23 mouse cellular contexts compared by ENCODE assay signal in the genomic region with DNA sequence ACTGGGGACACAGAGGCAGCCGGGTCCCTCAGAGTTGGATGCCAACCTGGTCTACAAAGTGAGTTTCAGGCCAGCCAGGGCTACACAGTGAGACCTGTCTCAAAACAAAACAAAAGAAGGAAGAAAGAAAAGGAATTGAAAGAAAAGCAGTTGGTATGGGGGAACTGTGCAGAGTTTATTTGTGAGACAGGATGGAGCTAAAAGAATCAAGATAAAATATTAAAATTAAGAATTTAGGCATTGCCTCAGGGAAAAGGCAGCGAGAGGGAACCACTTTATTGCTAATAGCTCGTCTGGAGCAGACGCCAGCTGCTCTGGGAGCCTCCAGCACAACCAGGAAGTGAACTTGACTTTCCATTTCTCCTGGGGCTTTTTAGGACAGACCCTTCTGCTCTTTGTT. TPM values are rescaled to one million over a fixed set of nuclear protein-coding genes. Genes with fewer than 3 reads are reported as not detected.
DNase-seq lines count a peak whose midpoint lies in the region; ATAC-seq and TF ChIP-seq lines count a peak whose summit lies in the region.
"Had no signal": no experiment of that assay in that cellular context is flagged by ENCODE, and none has a peak within 500 bp of the region (broad histone marks: within the 10 kb centered on the region; RNA-seq: fewer than 3 reads in every experiment).

No protein-coding gene starts in this region.

- H3K27ac ChIP-seq in intestine, embryonic 16.5 days (ENCODE audit: low read length) = 0 out of 2 replicates have a peak overlapping the region, but pooled peaks have one; percentile 23
- no peak overlapping the region for H3K27ac ChIP-seq in intestine, embryonic 15.5 days
- no peak overlapping the region for H3K27ac ChIP-seq in midbrain, embryonic 14.5 days (replicated peaks; ENCODE audit: low read depth, low read length)
- H3K27ac ChIP-seq in midbrain, embryonic 10.5 days (replicated peaks) = no peak overlapping the region
- peak overlapping the region; percentile 55 for H3K27ac ChIP-seq in liver, embryonic 13.5 days
- 0 out of 2 replicates have a peak overlapping the region, but pooled peaks have one; percentile 15 for H3K27ac ChIP-seq in small intestine, adult 2 months (ENCODE audit: insufficient read depth, low read depth, low read length)
- H3K27ac ChIP-seq: forebrain, embryonic 12.5 days; hindbrain, embryonic 10.5 days; kidney, postnatal 0 days; limb, embryonic 15.5 days; stomach, embryonic 15.5 days had no signal

- no peak overlapping the region for H3K4me2 ChIP-seq in intestine, embryonic 16.5 days (ENCODE audit: low read depth, low read length)
- H3K4me2 ChIP-seq in intestine, embryonic 15.5 days (replicated peaks) = no peak overlapping the region
- H3K4me2 ChIP-seq in midbrain, embryonic 14.5 days (ENCODE audit: low read length) = no peak overlapping the region
- no peak overlapping the region for H3K4me2 ChIP-seq in liver, embryonic 13.5 days
- H3K4me2 ChIP-seq: forebrain, embryonic 12.5 days; limb, embryonic 15.5 days; stomach, embryonic 15.5 days had no signal

- 33% methylated on average over 4 of the region's 4 CpGs for WGBS in intestine, embryonic 16.5 days
- 35% methylated on average over 4 of the region's 4 CpGs for WGBS in intestine, embryonic 15.5 days
- 42% methylated on average over 4 of the region's 4 CpGs for WGBS in midbrain, embryonic 14.5 days
- WGBS in midbrain, embryonic 10.5 days = 75% methylated on average over 4 of the region's 4 CpGs
- 68% methylated on average over 4 of the region's 4 CpGs for WGBS in liver, embryonic 13.5 days (ENCODE audit: insufficient replicate concordance)
- 17% methylated on average over 4 of the region's 4 CpGs for WGBS in small intestine, adult 2 months

- no peak for ATAC-seq in intestine, embryonic 16.5 days
- no peak for ATAC-seq in intestine, embryonic 15.5 days
- no peak for ATAC-seq in midbrain, embryonic 14.5 days (ENCODE audit: low FRiP score, low TSS enrichment)
- no peak for ATAC-seq in liver, embryonic 13.5 days (ENCODE audit: low read depth)
- ATAC-seq: activated CD4-positive, CD25-positive, alpha-beta regulatory T cell, adult 4 months; inflammation-experienced regulatory T-cells, adult 6 months had no signal

- H3K27me3 ChIP-seq in intestine, embryonic 16.5 days (replicated peaks; ENCODE audit: control insufficient read depth, insufficient read depth, low read length) = no peaks in the 10 kb centered on the region
- H3K27me3 ChIP-seq in intestine, embryonic 15.5 days (replicated peaks) = no peaks in the 10 kb centered on the region
- H3K27me3 ChIP-seq in midbrain, embryonic 14.5 days (ENCODE audit: control insufficient read depth, insufficient read depth, low read length) = no peaks in the 10 kb centered on the region
- no peaks in the 10 kb centered on the region for H3K27me3 ChIP-seq in midbrain, embryonic 10.5 days (ENCODE audit: low read depth, poor library complexity, severe bottlenecking)
- no peaks in the 10 kb centered on the region for H3K27me3 ChIP-seq in liver, embryonic 13.5 days
- H3K27me3 ChIP-seq in small intestine, adult 2 months (ENCODE audit: control insufficient read depth, insufficient read depth, low read length) = no peaks in the 10 kb centered on the region
- H3K27me3 ChIP-seq: forebrain, embryonic 12.5 days; limb, embryonic 15.5 days; stomach, embryonic 15.5 days had no signal

- H3K36me3 ChIP-seq in intestine, embryonic 16.5 days (ENCODE audit: control insufficient read depth, insufficient read depth, low read length) = peaks cover 10% of the 10 kb centered on the region; the same call in 1 of the 2 replicates
- peaks cover 11% of the 10 kb centered on the region; the same call in 1 of the 2 replicates for H3K36me3 ChIP-seq in intestine, embryonic 15.5 days
- peaks cover 12% of the 10 kb centered on the region for H3K36me3 ChIP-seq in midbrain, embryonic 14.5 days (ENCODE audit: control insufficient read depth, insufficient read depth, low read length)
- peaks cover 14% of the 10 kb centered on the region for H3K36me3 ChIP-seq in midbrain, embryonic 10.5 days
- H3K36me3 ChIP-seq in liver, embryonic 13.5 days = peaks cover 15% of the 10 kb centered on the region
- peaks cover 19% of the 10 kb centered on the region for H3K36me3 ChIP-seq in small intestine, adult 2 months (ENCODE audit: control insufficient read depth, insufficient read depth, low read length)

- peak; percentile 25 for DNase-seq in midbrain, embryonic 14.5 days
- no peak for DNase-seq in midbrain, embryonic 10.5 days (ENCODE audit: low spot score)
- DNase-seq in liver, embryonic 13.5 days = no peak
- no peak for DNase-seq in cerebellum, postnatal 10 days
- DNase-seq in lung, adult 18-20 months = no peak
- DNase-seq: adrenal gland, postnatal 10 days; cerebellum, adult 11 months; cerebellum, postnatal 25 days; gastrocnemius, postnatal 10 days; lung, postnatal 10 days; right cerebral cortex, postnatal 14 days; thymus, adult 18-20 months; thymus, postnatal 4 days had no signal

- H3K4me3 ChIP-seq in intestine, embryonic 16.5 days (ENCODE audit: low read length) = no peak overlapping the region
- no peak overlapping the region for H3K4me3 ChIP-seq in intestine, embryonic 15.5 days (replicated peaks)
- no peak overlapping the region for H3K4me3 ChIP-seq in midbrain, embryonic 14.5 days (replicated peaks; ENCODE audit: low read depth, low read length)
- H3K4me3 ChIP-seq in midbrain, embryonic 10.5 days = no peak overlapping the region
- no peak overlapping the region for H3K4me3 ChIP-seq in liver, embryonic 13.5 days (replicated peaks)
- H3K4me3 ChIP-seq in small intestine, adult 2 months (ENCODE audit: low read depth, low read length) = no peak overlapping the region
- H3K4me3 ChIP-seq: forebrain, embryonic 12.5 days; hindbrain, embryonic 10.5 days; limb, embryonic 15.5 days; stomach, embryonic 15.5 days had no signal

- no peak for TF ChIP-seq POLR2A in small intestine, adult 2 months (IDR thresholded peaks at IDR 0.05; ENCODE audit: low read depth, low read length)

- TF ChIP-seq CTCF in small intestine, adult 2 months (IDR thresholded peaks at IDR 0.05; ENCODE audit: extremely low read depth, insufficient read length, insufficient replicate concordance, low read depth, low read length) = no peak

- 0 out of 2 replicates have a peak overlapping the region, but pooled peaks have one; percentile 36 for H3K9ac ChIP-seq in intestine, embryonic 16.5 days (ENCODE audit: low read depth, low read length)
- H3K9ac ChIP-seq in intestine, embryonic 15.5 days = no peak overlapping the region
- H3K9ac ChIP-seq in midbrain, embryonic 14.5 days (replicated peaks; ENCODE audit: low read length) = no peak overlapping the region
- H3K9ac ChIP-seq in liver, embryonic 13.5 days = no peak overlapping the region
- H3K9ac ChIP-seq: forebrain, embryonic 12.5 days; limb, embryonic 15.5 days; stomach, embryonic 15.5 days had no signal

- H3K9me3 ChIP-seq in intestine, embryonic 16.5 days (ENCODE audit: control insufficient read depth, low read length) = no peaks in the 10 kb centered on the region
- no peaks in the 10 kb centered on the region for H3K9me3 ChIP-seq in intestine, embryonic 15.5 days
- no peaks in the 10 kb centered on the region for H3K9me3 ChIP-seq in midbrain, embryonic 14.5 days (ENCODE audit: control insufficient read depth, low read length)
- no peaks in the 10 kb centered on the region for H3K9me3 ChIP-seq in midbrain, embryonic 10.5 days (replicated peaks)
- H3K9me3 ChIP-seq in liver, embryonic 13.5 days (replicated peaks) = no peaks in the 10 kb centered on the region
- H3K9me3 ChIP-seq: forebrain, embryonic 12.5 days; hindbrain, embryonic 10.5 days; limb, embryonic 15.5 days; stomach, embryonic 15.5 days had no signal

- 0 out of 2 replicates have a peak, but pooled peaks cover 2% of the 10 kb centered on the region for H3K4me1 ChIP-seq in intestine, embryonic 16.5 days (ENCODE audit: control insufficient read depth, insufficient read depth, low read length)
- no peaks in the 10 kb centered on the region for H3K4me1 ChIP-seq in intestine, embryonic 15.5 days (replicated peaks)
- H3K4me1 ChIP-seq in midbrain, embryonic 14.5 days (ENCODE audit: control insufficient read depth, insufficient read depth, low read length) = peaks cover 4% of the 10 kb centered on the region; the same call in 1 of the 2 replicates
- peaks cover 9% of the 10 kb centered on the region for H3K4me1 ChIP-seq in midbrain, embryonic 10.5 days
- H3K4me1 ChIP-seq in liver, embryonic 13.5 days (replicated peaks) = peaks cover 35% of the 10 kb centered on the region
- H3K4me1 ChIP-seq in small intestine, adult 2 months (ENCODE audit: control insufficient read depth, insufficient read depth, insufficient read length, low read length) = peaks cover 7% of the 10 kb centered on the region; the same call in 1 of the 2 replicates

RNA-seq across cellular contexts. Expression of a gene that starts 3.9 kb away (rescaled TPM):
- 57.9 and 59.9 TPM in 2 replicates for polyA plus RNA-seq in intestine, embryonic 16.5 days (2015; fragmentation: Nextera tagmentation; extraction: Ambion mirVana)
- polyA plus RNA-seq in intestine, embryonic 15.5 days (2015; fragmentation: Nextera tagmentation; extraction: Ambion mirVana) = 61.5 and 63.4 TPM in 2 replicates
- polyA plus RNA-seq in midbrain, embryonic 14.5 days (2014; fragmentation: Nextera tagmentation; extraction: Ambion mirVana) = 45.6 and 61.4 TPM in 2 replicates
- 99.6 and 101 TPM in 2 replicates for polyA plus RNA-seq in midbrain, embryonic 10.5 days (2016; fragmentation: Nextera tagmentation; extraction: Ambion mirVana)
- 28.7 and 36.8 TPM in 2 replicates for polyA plus RNA-seq in liver, embryonic 13.5 days (2015; fragmentation: Nextera tagmentation; extraction: Ambion mirVana)
- 27.2 and 94.6 TPM in 2 replicates for polyA plus RNA-seq in small intestine, adult 2 months (2012; rRNA removed)

RNA-seq across cellular contexts. Expression of a gene that starts 17.4 kb away (rescaled TPM):
- 2.9 and 3.5 TPM in 2 replicates for polyA plus RNA-seq in intestine, embryonic 16.5 days (2015; fragmentation: Nextera tagmentation; extraction: Ambion mirVana)
- 4.2 and 4.8 TPM in 2 replicates for polyA plus RNA-seq in intestine, embryonic 15.5 days (2015; fragmentation: Nextera tagmentation; extraction: Ambion mirVana)
- 4.8 and 5.7 TPM in 2 replicates for polyA plus RNA-seq in midbrain, embryonic 14.5 days (2014; fragmentation: Nextera tagmentation; extraction: Ambion mirVana)
- 3.3 and 4.6 TPM in 2 replicates for polyA plus RNA-seq in midbrain, embryonic 10.5 days (2016; fragmentation: Nextera tagmentation; extraction: Ambion mirVana)
- polyA plus RNA-seq in liver, embryonic 13.5 days (2015; fragmentation: Nextera tagmentation; extraction: Ambion mirVana) = 2.3 and 2.7 TPM in 2 replicates
- 1.1 and 2.7 TPM in 2 replicates for polyA plus RNA-seq in small intestine, adult 2 months (2012; rRNA removed)

RNA-seq across cellular contexts. Expression of a gene that starts 17.5 kb away (rescaled TPM):
- 19.1 and 20.8 TPM in 2 replicates for polyA plus RNA-seq in intestine, embryonic 16.5 days (2015; fragmentation: Nextera tagmentation; extraction: Ambion mirVana)
- 25.1 and 28.4 TPM in 2 replicates for polyA plus RNA-seq in intestine, embryonic 15.5 days (2015; fragmentation: Nextera tagmentation; extraction: Ambion mirVana)
- 14.1 and 21.1 TPM in 2 replicates for polyA plus RNA-seq in midbrain, embryonic 14.5 days (2014; fragmentation: Nextera tagmentation; extraction: Ambion mirVana)
- polyA plus RNA-seq in midbrain, embryonic 10.5 days (2016; fragmentation: Nextera tagmentation; extraction: Ambion mirVana) = 55.8 and 57.6 TPM in 2 replicates
- polyA plus RNA-seq in liver, embryonic 13.5 days (2015; fragmentation: Nextera tagmentation; extraction: Ambion mirVana) = 38.9 and 45.9 TPM in 2 replicates
- polyA plus RNA-seq in small intestine, adult 2 months (2012; rRNA removed) = 0.69 and 1.3 TPM in 2 replicates

Comparison
In these comparisons a context has a peak if more than half of its experiments do, and no peak if none do; other contexts are left out.
1. H3K27ac ChIP-seq: peak in intestine, embryonic 16.5 days (single experiment), liver, embryonic 13.5 days (single experiment) and small intestine, adult 2 months (single experiment); none in intestine, embryonic 15.5 days (single experiment), midbrain, embryonic 14.5 days (single experiment) and midbrain, embryonic 10.5 days (single experiment).